Mouse (Mus musculus) midbrain, postnatal 0 days (tissue): Measurements from ENCODE around the gene Tcp10c. TPM values are rescaled to one million over a fixed set of nuclear protein-coding genes. Genes with fewer than 3 reads are reported as not detected.
"Not testable (repeated sequence)": the region's sequence is repeated elsewhere in the genome, so short reads cannot be mapped to it uniquely, and the experiment has no call there.

Experiments used
- ATAC-seq: fragments of 200-750 bp; cut with Nextera tagmentation; 2 replicates; pipeline ENCODE4 v1.8.0; 2017; ENCODE audit warnings: moderate number of reproducible peaks, mild to moderate bottlenecking, moderate TSS enrichment, moderate library complexity; ENCODE audit not compliant: low FRiP score
- DNase-seq: peaks from one replicate; pipeline ENCODE4 v3.0.0-alpha.2; 2015; ENCODE audit warnings: low spot score
- H3K27ac ChIP-seq: fragments of 300-500 bp; sonication (generic); 2 replicates; pipeline ENCODE4 v1.5.1; 2014; ENCODE audit warnings: low read depth, mild to moderate bottlenecking, low read length, mixed read lengths
- H3K27me3 ChIP-seq: fragments of 300-500 bp; sonication (generic); 2 replicates; pipeline ENCODE4 v1.6.1; 2014; ENCODE audit warnings: low read length, control low read depth, mixed read lengths; ENCODE audit not compliant: insufficient read depth
- H3K36me3 ChIP-seq: fragments of 300-500 bp; sonication (generic); 2 replicates; pipeline ENCODE4 v1.6.1; 2014; ENCODE audit warnings: low read length, control low read depth, mixed read lengths; ENCODE audit not compliant: insufficient read depth
- H3K4me1 ChIP-seq: fragments of 300-500 bp; sonication (generic); 2 replicates; pipeline ENCODE4 v1.6.1; 2014; ENCODE audit warnings: mild to moderate bottlenecking, control low read depth, antibody characterized with exemption, low read length, mixed read lengths; ENCODE audit not compliant: insufficient read depth
- H3K4me2 ChIP-seq: fragments of 300-500 bp; sonication (generic); 2 replicates; pipeline ENCODE4 v1.6.1; 2014; ENCODE audit warnings: low read depth, mild to moderate bottlenecking, low read length, mixed read lengths; ENCODE audit not compliant: poor library complexity, severe bottlenecking
- H3K4me3 ChIP-seq: fragments of 300-500 bp; sonication (generic); 2 replicates; pipeline ENCODE4 v1.5.1; 2014; ENCODE audit warnings: low read depth, mild to moderate bottlenecking, low read length, moderate library complexity
- H3K9ac ChIP-seq: fragments of 300-500 bp; sonication (generic); replicated peaks from 2 replicates; pipeline ENCODE4 v1.6.1; 2014; ENCODE audit warnings: mild to moderate bottlenecking, low read length, moderate library complexity, mixed read lengths; ENCODE audit not compliant: poor library complexity, severe bottlenecking
- H3K9me3 ChIP-seq: fragments of 300-500 bp; sonication (generic); 2 replicates; pipeline ENCODE4 v1.6.1; 2016; ENCODE audit warnings: low read length, control low read depth
- CTCF ChIP-seq: IDR thresholded peaks from 2 replicates; pipeline ENCODE4 v1.5.1; 2016; ENCODE audit warnings: antibody characterized with exemption, mild to moderate bottlenecking
- WGBS: fragments of 180-500 bp; shearing (Covaris S2); extraction: QIAGEN DNeasy Blood & Tissue Kit; methylation state at CpG from one replicate; pipeline ENCODE4 v1.1.7; 2014; 5-methylcytosine and 5-hydroxymethylcytosine counted together
- polyA plus RNA-seq: library from polyadenylated mRNA; unstranded; fragments of >200 nt; fragmentation: Nextera tagmentation; extraction: Ambion mirVana; gene quantifications from 2 replicates; pipeline ENCODE4 v1.2.1, GENCODE M21; 2015
- total RNA-seq: library from RNA; depleted of rRNA; stranded (reverse); fragments of >200 nt; gene quantifications from 2 replicates; pipeline ENCODE4 v1.2.3, GENCODE M21; 2014; rRNA removed

Gene Tcp10c
- total RNA-seq, result not detected in 2 replicates
- polyA plus RNA-seq, result not detected in 2 replicates

- not testable (repeated sequence) for H3K4me2 ChIP-seq, DNase-seq, ATAC-seq, H3K27ac ChIP-seq, H3K36me3 ChIP-seq, H3K27me3 ChIP-seq, H3K4me3 ChIP-seq, H3K9ac ChIP-seq, H3K4me1 ChIP-seq
- 84% methylated on average over 4 of the region's 4 CpGs for WGBS
- peaks cover 12% of the 10 kb centered on the region; the same call in 1 of the 2 replicates for H3K9me3 ChIP-seq
Observed at GRCm38 (mm10) chr17:13354521-13354920, at the start of gene Tcp10c. Gene Tcp10c (plus strand): TSS chr17:13354572.

GRCm38 (mm10) chr17:13307852-13308251 is 46.5 kb upstream of the Tcp10c start:
- not testable (repeated sequence) for H3K4me2 ChIP-seq, H3K27ac ChIP-seq, DNase-seq, H3K4me3 ChIP-seq, H3K9ac ChIP-seq, H3K36me3 ChIP-seq, H3K27me3 ChIP-seq, ATAC-seq, H3K4me1 ChIP-seq
- peak; percentile 8; the same call in 1 of the 2 replicates for TF ChIP-seq CTCF
- 80% methylated on average over 5 of the region's 6 CpGs for WGBS
- H3K9me3 ChIP-seq, result peaks cover 21% of the 10 kb centered on the region

- ATAC-seq, H3K4me3 ChIP-seq, H3K9ac ChIP-seq, H3K27me3 ChIP-seq, H3K36me3 ChIP-seq, H3K27ac ChIP-seq, H3K4me1 ChIP-seq, DNase-seq, H3K4me2 ChIP-seq: not testable (repeated sequence)
- peaks cover 23% of the 10 kb centered on the region for H3K9me3 ChIP-seq
- WGBS, result 87% methylated on average over 5 of the region's 5 CpGs
Observed at GRCm38 (mm10) chr17:13308344-13308743, 46.0 kb upstream of the Tcp10c start.

- H3K27ac ChIP-seq, H3K4me3 ChIP-seq, H3K27me3 ChIP-seq, H3K4me1 ChIP-seq, ATAC-seq, DNase-seq, H3K36me3 ChIP-seq, H3K9ac ChIP-seq, H3K4me2 ChIP-seq: not testable (repeated sequence)
- H3K9me3 ChIP-seq, result peaks cover 24% of the 10 kb centered on the region
- 86% methylated on average over 4 of the region's 4 CpGs for WGBS
Observed at GRCm38 (mm10) chr17:13308746-13309145, 45.6 kb upstream of the Tcp10c start.

- not testable (repeated sequence) for H3K36me3 ChIP-seq, ATAC-seq, H3K9ac ChIP-seq, H3K4me1 ChIP-seq, H3K27ac ChIP-seq, DNase-seq, H3K27me3 ChIP-seq, H3K4me3 ChIP-seq, H3K4me2 ChIP-seq
- 91% methylated on average over 10 of the region's 10 CpGs for whole genome bisulfite sequencing
- peaks cover 24% of the 10 kb centered on the region for H3K9me3 ChIP-seq
Observed at GRCm38 (mm10) chr17:13309182-13309631, 45.2 kb upstream of the Tcp10c start.

- not testable (repeated sequence) for H3K4me1 ChIP-seq, ATAC-seq, H3K27me3 ChIP-seq, H3K4me3 ChIP-seq, H3K36me3 ChIP-seq, H3K4me2 ChIP-seq, DNase-seq, H3K9ac ChIP-seq, H3K27ac ChIP-seq
- WGBS, result 81% methylated on average over 4 of the region's 4 CpGs
- peaks cover 28% of the 10 kb centered on the region for H3K9me3 ChIP-seq
Observed at GRCm38 (mm10) chr17:13329967-13330366, 24.4 kb upstream of the Tcp10c start.

GRCm38 (mm10) chr17:13331179-13331578 is 23.2 kb upstream of the Tcp10c start:
- ATAC-seq, H3K36me3 ChIP-seq, DNase-seq, H3K9ac ChIP-seq, H3K27me3 ChIP-seq, H3K4me3 ChIP-seq, H3K4me1 ChIP-seq, H3K27ac ChIP-seq, H3K4me2 ChIP-seq: not testable (repeated sequence)
- 75% methylated on average over 3 of the region's 4 CpGs for WGBS
- peaks cover 28% of the 10 kb centered on the region for H3K9me3 ChIP-seq

- H3K4me1 ChIP-seq, H3K36me3 ChIP-seq, H3K9ac ChIP-seq, ATAC-seq, H3K4me2 ChIP-seq, H3K4me3 ChIP-seq, H3K27ac ChIP-seq, DNase-seq, H3K27me3 ChIP-seq: not testable (repeated sequence)
- 87% methylated on average over 8 of the region's 8 CpGs for WGBS
- H3K9me3 ChIP-seq, result peaks cover 28% of the 10 kb centered on the region
Observed at GRCm38 (mm10) chr17:13332496-13332895, 21.9 kb upstream of the Tcp10c start.
